Mouse (Mus musculus) neural tube, embryonic 13.5 days (tissue): ENCODE results near the gene Tex19.2. TPM values are rescaled to one million over a fixed set of nuclear protein-coding genes. Genes with fewer than 3 reads are reported as not detected.
"Not testable (repeated sequence)": the region's sequence is repeated elsewhere in the genome, so short reads cannot be mapped to it uniquely, and the experiment has no call there.

Experiments
- ATAC-seq: fragments of 200-750 bp; cut with Nextera tagmentation; 2 replicates; pipeline ENCODE4 v1.8.0; 2017; ENCODE audit warnings: low read depth, mild to moderate bottlenecking, moderate TSS enrichment, moderate library complexity
- H3K27ac ChIP-seq: fragments of 300-500 bp; sonication (generic); replicated peaks from 2 replicates; pipeline ENCODE4 v1.5.1; 2015; ENCODE audit warnings: moderate library complexity, mild to moderate bottlenecking, inconsistent platforms
- H3K27me3 ChIP-seq: fragments of 300-500 bp; sonication (generic); 2 replicates; pipeline ENCODE4 v1.6.1; 2015; ENCODE audit warnings: mild to moderate bottlenecking, inconsistent platforms
- H3K36me3 ChIP-seq: fragments of 300-500 bp; sonication (generic); 2 replicates; pipeline ENCODE4 v1.6.1; 2015; ENCODE audit warnings: mild to moderate bottlenecking, inconsistent platforms
- H3K4me1 ChIP-seq: fragments of 300-500 bp; sonication (generic); replicated peaks from 2 replicates; pipeline ENCODE4 v1.6.1; 2015; ENCODE audit warnings: inconsistent platforms
- H3K4me2 ChIP-seq: fragments of 300-500 bp; sonication (generic); 2 replicates; pipeline ENCODE4 v1.6.1; 2015; ENCODE audit warnings: inconsistent platforms, mild to moderate bottlenecking, moderate library complexity
- H3K4me3 ChIP-seq: fragments of 300-500 bp; sonication (generic); 2 replicates; pipeline ENCODE4 v1.5.1; 2015; ENCODE audit warnings: mild to moderate bottlenecking, inconsistent platforms
- H3K9ac ChIP-seq: fragments of 300-500 bp; sonication (generic); 2 replicates; pipeline ENCODE4 v1.6.1; 2015; ENCODE audit warnings: moderate library complexity, mild to moderate bottlenecking, inconsistent platforms
- H3K9me3 ChIP-seq: fragments of 300-500 bp; sonication (generic); 2 replicates; pipeline ENCODE4 v1.6.1; 2016; ENCODE audit warnings: inconsistent platforms
- WGBS: fragments of 180-500 bp; shearing (Covaris S2); methylation state at CpG from one replicate; pipeline ENCODE4 v1.1.7; 2015; 5-methylcytosine and 5-hydroxymethylcytosine counted together
- polyA plus RNA-seq: library from polyadenylated mRNA; unstranded; fragments of >200 nt; fragmentation: Nextera tagmentation; extraction: Ambion mirVana; gene quantifications from 2 replicates; pipeline ENCODE4 v1.2.1, GENCODE M21; 2015

Tex19.2 gene
- polyA plus RNA-seq, 1 experiment from 2014 or later = not detected

GRCm38 (mm10) chr11:121108061-121108460, 10.4 kb downstream of the Tex19.2 start:
- Histone ChIP-seq H3K36me3 (no peaks in the 10 kb centered on the region), H3K4me3 (no peak overlapping the region), H3K4me1 (no peaks in the 10 kb centered on the region), H3K27ac (no peak overlapping the region), H3K4me2 (no peak overlapping the region), H3K9me3 (no peaks in the 10 kb centered on the region), H3K9ac (no peak overlapping the region), H3K27me3 (no peaks in the 10 kb centered on the region)
- no peak for ATAC-seq
- 76% methylated on average over 9 of the region's 9 CpGs for WGBS

GRCm38 (mm10) chr11:121107242-121107641, 11.2 kb downstream of the Tex19.2 start:
- H3K4me2 ChIP-seq = not testable (repeated sequence)
- 94% methylated on average over 1 of the region's 1 CpGs for WGBS

GRCm38 (mm10) chr11:121101124-121101805, 17.2 kb downstream of the Tex19.2 start:
- Histone ChIP-seq H3K9me3 (no peaks in the 10 kb centered on the region), H3K9ac (no peak overlapping the region), H3K4me1 (no peaks in the 10 kb centered on the region), H3K27me3 (no peaks in the 10 kb centered on the region), H3K27ac (no peak overlapping the region), H3K4me3 (no peak overlapping the region), H3K4me2 (no peak overlapping the region), H3K36me3 (no peaks in the 10 kb centered on the region)
- no peak for ATAC-seq
- 90% methylated on average over 4 of the region's 4 CpGs for WGBS

More at GRCm38 (mm10) chr11:121107242-121107641, 11.2 kb downstream of the Tex19.2 start:
- not testable (repeated sequence) for H3K9ac ChIP-seq, H3K36me3 ChIP-seq, H3K27ac ChIP-seq, H3K27me3 ChIP-seq, H3K4me3 ChIP-seq, H3K9me3 ChIP-seq, ATAC-seq, H3K4me1 ChIP-seq

- 62% methylated on average over 7 of the region's 7 CpGs for WGBS
- no peaks in the 10 kb centered on the region for H3K27me3 ChIP-seq
- H3K9me3 ChIP-seq = no peaks in the 10 kb centered on the region
- H3K4me1 ChIP-seq = no peaks in the 10 kb centered on the region
- no peaks in the 10 kb centered on the region for H3K36me3 ChIP-seq
- no peak overlapping the region for H3K27ac ChIP-seq
- no peak overlapping the region for H3K9ac ChIP-seq
- ATAC-seq = no peak
- no peak overlapping the region for H3K4me2 ChIP-seq
- H3K4me3 ChIP-seq = no peak overlapping the region
Measured at GRCm38 (mm10) chr11:121100692-121101091, 17.8 kb downstream of the Tex19.2 start.

- Histone ChIP-seq H3K4me3 (no peak overlapping the region), H3K27ac (no peak overlapping the region), H3K27me3 (no peaks in the 10 kb centered on the region), H3K36me3 (no peaks in the 10 kb centered on the region), H3K9me3 (no peaks in the 10 kb centered on the region), H3K9ac (no peak overlapping the region), H3K4me2 (no peak overlapping the region), H3K4me1 (no peaks in the 10 kb centered on the region)
- no peak for ATAC-seq
- WGBS = 78% methylated on average over 7 of the region's 7 CpGs
Measured at GRCm38 (mm10) chr11:121099762-121100161, 18.7 kb downstream of the Tex19.2 start.

- H3K27ac ChIP-seq = no peak overlapping the region
- H3K36me3 ChIP-seq = no peaks in the 10 kb centered on the region
- no peaks in the 10 kb centered on the region for H3K9me3 ChIP-seq
- no peak for ATAC-seq
- no peaks in the 10 kb centered on the region for H3K4me1 ChIP-seq
- H3K27me3 ChIP-seq = no peaks in the 10 kb centered on the region
- WGBS = 88% methylated on average over 14 of the region's 14 CpGs
- no peak overlapping the region for H3K4me3 ChIP-seq
- H3K9ac ChIP-seq = no peak overlapping the region
- no peak overlapping the region for H3K4me2 ChIP-seq
Measured at GRCm38 (mm10) chr11:121092606-121093585, 25.6 kb downstream of the Tex19.2 start.

- no peak overlapping the region for H3K4me2 ChIP-seq
- no peak overlapping the region for H3K4me3 ChIP-seq
- 81% methylated on average over 4 of the region's 4 CpGs for WGBS
- H3K27ac ChIP-seq = no peak overlapping the region
- H3K9ac ChIP-seq = no peak overlapping the region
- H3K36me3 ChIP-seq = no peaks in the 10 kb centered on the region
- no peaks in the 10 kb centered on the region for H3K27me3 ChIP-seq
- H3K4me1 ChIP-seq = no peaks in the 10 kb centered on the region
- ATAC-seq = no peak
- H3K9me3 ChIP-seq = no peaks in the 10 kb centered on the region
Measured at GRCm38 (mm10) chr11:121090943-121091342, 27.5 kb downstream of the Tex19.2 start.

- H3K27me3 ChIP-seq = no peaks in the 10 kb centered on the region
- ATAC-seq = no peak
- no peaks in the 10 kb centered on the region for H3K36me3 ChIP-seq
- no peak overlapping the region for H3K27ac ChIP-seq
- H3K4me3 ChIP-seq = no peak overlapping the region
- H3K4me2 ChIP-seq = no peak overlapping the region
- 85% methylated on average over 2 of the region's 2 CpGs for WGBS
- no peaks in the 10 kb centered on the region for H3K4me1 ChIP-seq
- H3K9me3 ChIP-seq = no peaks in the 10 kb centered on the region
- H3K9ac ChIP-seq = no peak overlapping the region
Measured at GRCm38 (mm10) chr11:121089756-121090546, 28.5 kb downstream of the Tex19.2 start.

GRCm38 (mm10) chr11:121088997-121089396, 29.5 kb downstream of the Tex19.2 start:
- WGBS = 86% methylated on average over 6 of the region's 6 CpGs
- ATAC-seq = no peak
- Histone ChIP-seq H3K9me3 (no peaks in the 10 kb centered on the region), H3K4me2 (no peak overlapping the region), H3K4me3 (no peak overlapping the region), H3K27ac (no peak overlapping the region), H3K36me3 (no peaks in the 10 kb centered on the region), H3K9ac (no peak overlapping the region), H3K27me3 (no peaks in the 10 kb centered on the region), H3K4me1 (no peaks in the 10 kb centered on the region)

GRCm38 (mm10) chr11:121086296-121086695, 32.2 kb downstream of the Tex19.2 start:
- Histone ChIP-seq H3K9me3 (no peaks in the 10 kb centered on the region), H3K4me2 (no peak overlapping the region)

GRCm38 (mm10) chr11:121085181-121085580, 33.3 kb downstream of the Tex19.2 start:
- H3K4me1 ChIP-seq = no peaks in the 10 kb centered on the region
- H3K4me3 ChIP-seq = no peak overlapping the region
- no peak overlapping the region for H3K9ac ChIP-seq
- no peaks in the 10 kb centered on the region for H3K36me3 ChIP-seq
- no peaks in the 10 kb centered on the region for H3K9me3 ChIP-seq
- ATAC-seq = no peak
- no peak overlapping the region for H3K27ac ChIP-seq
- 81% methylated on average over 5 of the region's 5 CpGs for WGBS
- no peak overlapping the region for H3K4me2 ChIP-seq
- H3K27me3 ChIP-seq = no peaks in the 10 kb centered on the region

More at GRCm38 (mm10) chr11:121086296-121086695, 32.2 kb downstream of the Tex19.2 start:
- WGBS = 71% methylated on average over 4 of the region's 4 CpGs
- no peak overlapping the region for H3K27ac ChIP-seq
- no peak overlapping the region for H3K4me3 ChIP-seq
- no peak overlapping the region for H3K9ac ChIP-seq
- H3K4me1 ChIP-seq = no peaks in the 10 kb centered on the region
- H3K27me3 ChIP-seq = no peaks in the 10 kb centered on the region
- H3K36me3 ChIP-seq = no peaks in the 10 kb centered on the region
- ATAC-seq = no peak
